Mouse (Mus musculus) kidney, embryonic 14.5 days (tissue): ENCODE data around the gene Rab42. TPM values are rescaled to one million over a fixed set of nuclear protein-coding genes. Genes with fewer than 3 reads are reported as not detected.

Experiments used
- ATAC-seq: fragments of 200-750 bp; cut with Nextera tagmentation; 2 replicates; pipeline ENCODE4 v1.8.0; 2017; ENCODE audit warnings: moderate number of reproducible peaks, mild to moderate bottlenecking, moderate TSS enrichment, moderate library complexity; ENCODE audit not compliant: low FRiP score, low TSS enrichment
- H3K27ac ChIP-seq: fragments of 300-500 bp; sonication (generic); 2 replicates; pipeline ENCODE4 v1.5.1; 2014; ENCODE audit warnings: low read depth, mild to moderate bottlenecking, low read length, moderate library complexity, mixed read lengths
- H3K27me3 ChIP-seq: fragments of 300-500 bp; sonication (generic); 2 replicates; pipeline ENCODE4 v1.6.1; 2014; ENCODE audit warnings: mild to moderate bottlenecking, low read length; ENCODE audit not compliant: control insufficient read depth, insufficient read depth
- H3K36me3 ChIP-seq: fragments of 300-500 bp; sonication (generic); 2 replicates; pipeline ENCODE4 v1.6.1; 2014; ENCODE audit warnings: low read length, mixed read lengths; ENCODE audit not compliant: control insufficient read depth, insufficient read depth
- H3K4me1 ChIP-seq: fragments of 300-500 bp; sonication (generic); 2 replicates; pipeline ENCODE4 v1.6.1; 2014; ENCODE audit warnings: low read length, mixed read lengths; ENCODE audit not compliant: control insufficient read depth, insufficient read depth
- H3K4me2 ChIP-seq: fragments of 300-500 bp; sonication (generic); replicated peaks from 2 replicates; pipeline ENCODE4 v1.6.1; 2014; ENCODE audit warnings: low read depth, mild to moderate bottlenecking, low read length
- H3K4me3 ChIP-seq: fragments of 300-500 bp; sonication (generic); 2 replicates; pipeline ENCODE4 v1.5.1; 2014; ENCODE audit warnings: mild to moderate bottlenecking, low read length
- H3K9ac ChIP-seq: fragments of 300-500 bp; sonication (generic); 2 replicates; pipeline ENCODE4 v1.6.1; 2014; ENCODE audit warnings: low read depth, mild to moderate bottlenecking, low read length, moderate library complexity
- H3K9me3 ChIP-seq: fragments of 300-500 bp; sonication (generic); 2 replicates; pipeline ENCODE4 v1.6.1; 2016; ENCODE audit warnings: low read length; ENCODE audit not compliant: control insufficient read depth
- WGBS: fragments of 180-500 bp; shearing (Covaris S2); extraction: QIAGEN DNeasy Blood & Tissue Kit; methylation state at CpG from one replicate; pipeline ENCODE4 v1.1.7; 2014; 5-methylcytosine and 5-hydroxymethylcytosine counted together
- polyA plus RNA-seq: library from polyadenylated mRNA; unstranded; fragments of >200 nt; fragmentation: Nextera tagmentation; extraction: Ambion mirVana; gene quantifications from 2 replicates; pipeline ENCODE4 v1.2.1, GENCODE M21; 2014

The Rab42 gene
- 2.4 and 3.5 TPM in 2 replicates for polyA plus RNA-seq

DNA sequence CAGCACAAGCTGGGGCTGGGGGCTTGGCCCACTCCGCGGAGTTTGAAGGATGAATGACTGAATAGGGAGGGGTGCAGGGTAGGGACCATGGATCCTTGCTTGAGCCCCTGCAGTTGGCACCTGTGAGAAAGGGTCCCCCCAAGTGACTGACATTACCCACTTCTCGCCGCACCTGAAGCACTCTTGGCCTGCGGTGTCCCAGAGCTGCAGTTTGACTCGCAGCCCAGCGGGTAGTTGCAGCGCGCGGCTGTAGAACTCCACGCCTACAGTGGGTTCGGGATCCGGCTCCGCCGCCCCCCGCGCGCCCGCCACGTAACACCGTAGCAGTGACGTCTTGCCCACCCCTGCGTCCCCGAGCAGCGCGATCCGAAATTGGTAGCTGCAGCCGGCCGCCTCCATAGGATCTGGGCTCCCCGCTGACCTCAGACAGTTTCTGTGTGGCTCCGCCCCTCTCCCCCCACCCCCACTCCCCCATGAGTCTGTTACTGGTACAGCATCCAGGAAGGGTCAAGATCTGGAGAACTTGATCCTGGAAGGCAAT is at the start of gene Rab42:
TSS of gene Rab42 (minus strand) at position 447 of the 541 bp plus-strand sequence.
- ATAC-seq: peak; percentile 79
- Histone ChIP-seq H3K27ac (no peak within 1 kb of the TSS; the same call in 1 of the 2 replicates), H3K4me1 (peaks cover 4% of the 10 kb centered on the region; the same call in 1 of the 2 replicates), H3K9ac (peak within 1 kb of the TSS; percentile 62), H3K36me3 (no peaks in the 10 kb centered on the region), H3K4me3 (peak within 1 kb of the TSS; percentile 48), H3K9me3 (no peaks in the 10 kb centered on the region), H3K4me2 (peak within 1 kb of the TSS; percentile 67), H3K27me3 (no peaks in the 10 kb centered on the region)
- under 1% methylated on average over 31 of the region's 31 CpGs for WGBS

GRCm38 (mm10) chr4:132352739-132353138 is 49.6 kb upstream of the Rab42 start:
- no peak for ATAC-seq
- H3K9ac ChIP-seq: peak overlapping the region; percentile 91
- WGBS: 0% methylated on average over 14 of the region's 14 CpGs
- no peaks in the 10 kb centered on the region for H3K9me3 ChIP-seq
- H3K4me1 ChIP-seq: peaks cover 7% of the 10 kb centered on the region
- peak overlapping the region; percentile 96 for H3K27ac ChIP-seq
- H3K27me3 ChIP-seq: no peaks in the 10 kb centered on the region
- H3K36me3 ChIP-seq: peaks cover 40% of the 10 kb centered on the region
- H3K4me3 ChIP-seq: peak overlapping the region; percentile 83
- H3K4me2 ChIP-seq: peak overlapping the region; percentile 67

DNA sequence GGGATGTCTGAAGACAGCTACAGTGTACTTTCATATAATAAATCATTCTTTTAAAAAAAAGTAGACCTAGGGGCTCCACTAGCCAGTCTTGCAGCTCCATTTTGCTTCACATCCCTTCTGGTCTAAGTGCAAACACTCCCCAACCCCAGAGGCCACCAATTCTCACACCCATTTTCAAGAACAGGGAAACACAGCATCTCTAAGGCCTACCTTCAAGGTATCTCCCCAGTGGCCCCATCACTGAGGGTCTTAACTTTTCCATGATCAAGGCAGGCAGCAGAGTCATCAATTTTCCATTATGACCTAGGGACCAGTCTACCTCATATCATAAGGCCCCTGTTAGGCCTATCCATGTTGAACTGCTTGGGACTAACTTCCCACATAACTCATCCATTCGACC is 48.2 kb upstream of the Rab42 start:
- WGBS: 57% methylated on average over 1 of the region's 1 CpGs
- no peaks in the 10 kb centered on the region for H3K9me3 ChIP-seq
- H3K27me3 ChIP-seq: no peaks in the 10 kb centered on the region
- peak overlapping the region; percentile 67 for H3K4me2 ChIP-seq
- peak overlapping the region; percentile 91; the same call in 1 of the 2 replicates for H3K9ac ChIP-seq
- 0 out of 2 replicates have a peak overlapping the region, but pooled peaks have one; percentile 18 for H3K27ac ChIP-seq
- peaks cover 7% of the 10 kb centered on the region for H3K4me1 ChIP-seq
- no peak for ATAC-seq
- peak overlapping the region; percentile 83 for H3K4me3 ChIP-seq
- H3K36me3 ChIP-seq: peaks cover 27% of the 10 kb centered on the region

DNA sequence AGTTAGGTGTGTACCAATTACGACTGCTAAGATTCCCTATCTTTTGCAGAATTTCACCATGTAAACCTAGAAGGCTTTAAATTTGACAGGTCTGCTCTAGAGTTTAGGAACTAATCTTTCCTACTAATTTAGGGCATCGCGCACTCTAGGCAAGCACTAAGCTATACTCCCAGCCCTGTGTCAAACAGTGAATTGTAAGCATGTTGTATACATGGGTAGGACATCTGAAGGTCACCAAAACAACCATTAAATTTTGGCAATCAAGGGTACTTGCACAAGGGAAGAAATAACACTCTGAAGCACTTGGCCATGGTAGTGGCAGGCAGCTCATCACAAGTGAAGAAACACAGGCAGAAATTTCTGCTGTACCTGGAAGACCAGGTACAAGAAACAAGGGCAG is 47.7 kb upstream of the Rab42 start:
- Histone ChIP-seq H3K4me1 (peaks cover 7% of the 10 kb centered on the region), H3K36me3 (peaks cover 22% of the 10 kb centered on the region), H3K4me3 (no peak overlapping the region; the same call in 1 of the 2 replicates), H3K4me2 (0 out of 2 replicates have a peak overlapping the region, but pooled peaks have one; percentile 67), H3K27me3 (no peaks in the 10 kb centered on the region), H3K9ac (no peak overlapping the region), H3K27ac (no peak overlapping the region), H3K9me3 (no peaks in the 10 kb centered on the region)
- ATAC-seq: no peak
- WGBS: 74% methylated on average over 3 of the region's 3 CpGs

- 50% methylated on average over 2 of the region's 2 CpGs for WGBS
Observed at GRCm38 (mm10) chr4:132350123-132350740, 47.0 kb upstream of the Rab42 start.

GRCm38 (mm10) chr4:132349495-132350122 is 46.4 kb upstream of the Rab42 start:
- Histone ChIP-seq H3K27me3 (no peaks in the 10 kb centered on the region), H3K27ac (no peak overlapping the region), H3K4me1 (peaks cover 10% of the 10 kb centered on the region), H3K9ac (no peak overlapping the region), H3K36me3 (peaks cover 22% of the 10 kb centered on the region), H3K9me3 (no peaks in the 10 kb centered on the region), H3K4me2 (no peak overlapping the region), H3K4me3 (no peak overlapping the region)
- no peak for ATAC-seq
- WGBS: 70% methylated on average over 3 of the region's 3 CpGs

More at GRCm38 (mm10) chr4:132350123-132350740, 47.0 kb upstream of the Rab42 start:
- no peak overlapping the region for H3K4me2 ChIP-seq
- peaks cover 7% of the 10 kb centered on the region for H3K4me1 ChIP-seq
- H3K27ac ChIP-seq: no peak overlapping the region
- no peaks in the 10 kb centered on the region for H3K27me3 ChIP-seq
- peaks cover 22% of the 10 kb centered on the region for H3K36me3 ChIP-seq
- no peaks in the 10 kb centered on the region for H3K9me3 ChIP-seq
- no peak for ATAC-seq
- no peak overlapping the region for H3K9ac ChIP-seq
- H3K4me3 ChIP-seq: no peak overlapping the region

DNA sequence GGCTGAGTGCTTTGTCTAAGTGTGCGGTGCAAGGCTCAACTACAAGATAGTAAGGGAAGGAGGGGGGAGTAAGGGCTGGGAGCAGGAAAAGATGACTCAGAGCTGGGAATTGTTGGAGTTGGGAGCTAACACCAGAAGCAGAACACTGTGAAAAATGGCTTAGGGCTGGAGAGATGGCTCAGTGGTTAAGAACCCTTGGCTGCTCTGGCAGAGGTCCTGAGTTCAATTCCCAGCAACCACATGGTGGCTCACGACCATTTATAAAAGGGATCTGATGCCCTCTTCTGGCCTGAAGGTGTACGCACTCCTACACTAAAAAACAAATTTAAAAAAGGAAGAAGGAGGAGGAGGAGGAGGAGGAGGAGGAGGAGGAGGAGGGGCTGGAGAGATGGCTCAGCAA is 43.5 kb upstream of the Rab42 start:
- Histone ChIP-seq H3K27me3 (no peaks in the 10 kb centered on the region), H3K9me3 (no peaks in the 10 kb centered on the region), H3K4me1 (peaks cover 17% of the 10 kb centered on the region), H3K4me3 (no peak overlapping the region), H3K4me2 (no peak overlapping the region), H3K27ac (no peak overlapping the region), H3K36me3 (peaks cover 18% of the 10 kb centered on the region), H3K9ac (no peak overlapping the region)
- 73% methylated on average over 3 of the region's 3 CpGs for WGBS
- no peak for ATAC-seq

DNA sequence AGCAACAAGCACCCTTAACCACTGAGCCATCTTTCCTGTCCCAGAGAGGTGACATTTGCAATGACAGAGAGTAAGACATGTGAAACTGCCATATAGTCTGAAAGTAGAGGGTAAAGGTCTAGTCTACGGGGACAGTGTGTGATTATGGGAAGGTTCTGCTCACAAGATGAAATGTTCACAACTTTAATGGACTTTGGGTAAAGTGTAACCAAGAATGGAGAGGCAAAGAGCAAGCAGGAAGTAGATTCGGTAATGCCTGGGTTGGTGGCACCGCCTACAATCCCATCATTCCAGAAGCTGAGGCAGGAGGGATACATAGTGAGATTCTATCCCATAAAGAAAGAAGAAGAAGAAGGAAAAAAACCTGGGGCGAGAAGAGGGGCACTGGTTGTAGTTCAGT is 43.1 kb upstream of the Rab42 start:
- Histone ChIP-seq H3K36me3 (peaks cover 14% of the 10 kb centered on the region), H3K4me2 (no peak overlapping the region), H3K4me3 (no peak overlapping the region), H3K4me1 (peaks cover 13% of the 10 kb centered on the region), H3K9ac (no peak overlapping the region), H3K9me3 (no peaks in the 10 kb centered on the region), H3K27me3 (no peaks in the 10 kb centered on the region), H3K27ac (no peak overlapping the region)
- 78% methylated on average over 4 of the region's 4 CpGs for WGBS
- ATAC-seq: no peak

- H3K9ac ChIP-seq: peak overlapping the region; percentile 91; the same call in 1 of the 2 replicates
- H3K9me3 ChIP-seq: no peaks in the 10 kb centered on the region
- peaks cover 9% of the 10 kb centered on the region for H3K36me3 ChIP-seq
- no peak overlapping the region for H3K4me2 ChIP-seq
- H3K27me3 ChIP-seq: no peaks in the 10 kb centered on the region
- peaks cover 13% of the 10 kb centered on the region for H3K4me1 ChIP-seq
- H3K4me3 ChIP-seq: peak overlapping the region; percentile 90
- WGBS: 48% methylated on average over 5 of the region's 5 CpGs
- ATAC-seq: 0 out of 2 replicates have a peak, but pooled peaks have one; percentile 1
- H3K27ac ChIP-seq: no peak overlapping the region
Observed at GRCm38 (mm10) chr4:132345843-132346212, 42.6 kb upstream of the Rab42 start.
